Mouse (Mus musculus) central nervous system, embryonic 18 days (tissue): Measurements from ENCODE around the gene Rnf7. TPM values are rescaled to one million over a fixed set of nuclear protein-coding genes. Genes with fewer than 3 reads are reported as not detected.

Experiments used
- polyA plus RNA-seq: library from polyadenylated mRNA; depleted of rRNA; stranded (reverse); fragments of >200 nt; gene quantifications from 2 replicates; pipeline ENCODE4 v1.2.3, GENCODE M21; 2012; rRNA removed

Gene Rnf7
- polyA plus RNA-seq: 225 and 296 TPM in 2 replicates

DNA sequence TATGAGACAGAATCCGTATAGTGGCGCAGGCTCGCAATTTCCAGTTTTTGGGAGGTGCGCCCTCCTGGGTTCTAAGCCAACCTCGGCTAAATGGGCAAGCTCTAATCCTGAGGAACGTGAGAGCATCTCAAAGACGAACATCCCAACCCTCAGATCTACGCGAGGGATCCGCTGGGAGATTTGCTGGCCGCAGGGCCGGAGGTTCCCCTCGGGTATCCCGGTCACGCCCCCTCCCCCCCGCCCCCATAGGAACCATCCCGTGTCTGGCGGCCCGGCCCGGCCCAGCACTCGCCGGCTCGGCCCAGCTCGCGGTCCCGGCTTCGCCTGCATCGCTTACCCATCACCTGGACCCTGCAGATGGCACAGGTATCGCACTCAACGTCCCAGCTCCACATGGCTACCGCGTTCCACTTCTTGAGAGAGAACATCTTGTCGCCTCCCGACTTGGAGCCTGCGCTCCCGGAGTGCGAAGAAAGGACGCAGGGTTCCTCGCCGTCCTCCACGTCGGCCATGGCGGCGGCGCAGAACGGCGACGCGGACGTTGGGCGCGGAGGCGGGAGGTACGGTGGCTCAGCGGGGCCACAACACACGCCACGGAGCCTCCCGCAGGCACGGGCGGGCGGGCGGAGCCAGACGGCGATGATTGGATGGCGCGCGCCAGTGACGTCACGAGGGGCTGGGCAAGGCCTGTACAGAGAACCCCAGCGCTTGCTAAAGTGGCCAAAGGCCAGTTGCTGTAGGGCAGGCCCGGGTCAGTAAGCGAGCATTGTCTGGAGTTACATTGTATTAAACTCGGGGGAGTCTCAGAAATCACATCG, at the start of gene Rnf7:
Rnf7 (minus strand) TSS at position 605 of the 818 bp plus-strand sequence.

DNA sequence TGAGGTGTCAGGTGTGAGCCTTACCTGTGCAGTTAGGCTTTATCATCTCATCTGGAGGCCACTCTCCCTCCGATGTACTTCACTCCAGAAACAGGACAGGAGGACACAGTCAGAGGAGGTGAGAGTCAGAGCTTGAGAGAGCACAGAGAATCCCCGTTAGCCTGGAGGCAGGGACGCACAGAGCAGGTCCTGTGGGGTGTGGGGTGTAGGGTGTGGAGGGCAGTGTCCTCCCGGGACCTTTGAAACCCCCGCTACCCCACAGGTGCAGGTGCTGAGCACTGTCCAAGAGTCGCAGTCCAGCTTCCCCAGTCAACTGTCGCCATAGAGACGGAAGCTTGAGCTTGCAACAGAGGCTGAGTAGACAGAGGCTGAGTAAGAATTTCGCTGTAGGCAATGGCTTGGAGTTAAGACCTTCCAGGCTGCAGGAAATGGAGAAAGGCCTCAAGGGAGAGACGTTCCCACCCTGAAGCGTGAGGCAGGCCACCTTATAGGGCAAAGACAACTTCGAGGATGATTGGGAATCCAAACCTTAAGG, 46.6 kb upstream of the Rnf7 start, which contains the start of gene Gm28729:
Gm28729 (minus strand) TSS at position 293 of the 535 bp plus-strand sequence.

Other genes with a start within 250 kb of the Rnf7 start
- gene Atp1b3, start 114.2 kb downstream of the Rnf7 start, polyA plus RNA-seq: 82.6 and 82.9 TPM in 2 replicates
- gene Gm28729, start 46.6 kb upstream of the Rnf7 start, polyA plus RNA-seq: 0.14 and 0.15 TPM in 2 replicates
- gene Rasa2, start 152.9 kb upstream of the Rnf7 start, polyA plus RNA-seq: 10.9 and 11.1 TPM in 2 replicates